Mouse (Mus musculus): ENCODE measurements around the gene Mtnr1a. TPM values are rescaled to one million over a fixed set of nuclear protein-coding genes. Genes with fewer than 3 reads are reported as not detected.

Gene Mtnr1a
- polyA plus RNA-seq, 1 experiment, result not detected

DNA sequence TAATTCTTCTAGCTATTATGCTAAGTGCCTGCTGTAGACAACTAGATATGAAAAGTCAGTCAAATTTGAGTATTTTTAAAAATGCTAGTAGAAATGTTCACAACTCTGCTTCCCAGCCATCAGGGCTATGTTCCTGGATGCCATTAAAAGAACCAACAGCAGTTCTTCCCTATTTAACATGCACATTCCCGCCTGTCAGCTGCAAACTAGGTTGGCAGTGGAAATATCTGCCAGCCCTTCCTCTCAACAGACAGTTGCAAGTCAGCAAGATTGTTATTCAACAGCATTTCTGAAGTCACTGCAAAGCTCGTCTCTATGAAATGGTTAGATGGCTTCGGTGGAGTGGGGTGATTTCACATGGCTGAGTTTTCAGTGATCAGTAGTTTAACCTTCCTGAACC lies 48.7 kb downstream of the Mtnr1a start:
- Histone ChIP-seq H3K79me2 (ENCODE audit: control insufficient read depth, insufficient read depth) (no peaks in the 10 kb centered on the region), H3K36me3 (ENCODE audit: control insufficient read depth, insufficient read depth) (no peaks in the 10 kb centered on the region), H3ac (ENCODE audit: control insufficient read depth, insufficient read length) (no peak overlapping the region), H3K4me3 (no peak overlapping the region), H3K27me3 (ENCODE audit: control insufficient read depth, insufficient read depth, insufficient read length) (no peaks in the 10 kb centered on the region), H3K4me2 (ENCODE audit: low read depth) (no peak overlapping the region)
- no peak for TF ChIP-seq SRF (IDR thresholded peaks at IDR 0.05; ENCODE audit: control insufficient read depth, insufficient read length, low read depth)
- no peak for TF ChIP-seq MYOG (IDR thresholded peaks at IDR 0.05; ENCODE audit: control insufficient read depth in 1 of 3, insufficient read depth in 1 of 3, insufficient read length in 2 of 3, low read depth in 2 of 3)
- TF ChIP-seq POLR2A (IDR thresholded peaks at IDR 0.05; ENCODE audit: insufficient read length, low read depth), result no peak
- TF ChIP-seq TCF12 (IDR thresholded peaks at IDR 0.05; ENCODE audit: insufficient read depth, poor library complexity, severe bottlenecking), result no peak
- TF ChIP-seq E2F4 (IDR thresholded peaks at IDR 0.05; ENCODE audit: insufficient read depth), result no peak
- no peak for TF ChIP-seq REST (IDR thresholded peaks at IDR 0.05; ENCODE audit: insufficient read depth, insufficient read length)
- no peak for TF ChIP-seq POLR2AphosphoS2 (IDR thresholded peaks at IDR 0.05; ENCODE audit: insufficient read length, low read depth)
- TF ChIP-seq MYOD1 (IDR thresholded peaks at IDR 0.05; ENCODE audit: control insufficient read depth in 1 of 3, insufficient read length in 2 of 3, low read depth in 2 of 3), result no peak
- TF ChIP-seq USF1 (IDR thresholded peaks at IDR 0.05; ENCODE audit: low read depth), result no peak
- no peak for TF ChIP-seq TCF3 (IDR thresholded peaks at IDR 0.05; ENCODE audit: insufficient read length, low read depth)
- TF ChIP-seq CEBPB (IDR thresholded peaks at IDR 0.05; ENCODE audit: insufficient read depth, poor library complexity, severe bottlenecking), result no peak
- no peak for TF ChIP-seq MAX (IDR thresholded peaks at IDR 0.05; ENCODE audit: low read depth)

DNA sequence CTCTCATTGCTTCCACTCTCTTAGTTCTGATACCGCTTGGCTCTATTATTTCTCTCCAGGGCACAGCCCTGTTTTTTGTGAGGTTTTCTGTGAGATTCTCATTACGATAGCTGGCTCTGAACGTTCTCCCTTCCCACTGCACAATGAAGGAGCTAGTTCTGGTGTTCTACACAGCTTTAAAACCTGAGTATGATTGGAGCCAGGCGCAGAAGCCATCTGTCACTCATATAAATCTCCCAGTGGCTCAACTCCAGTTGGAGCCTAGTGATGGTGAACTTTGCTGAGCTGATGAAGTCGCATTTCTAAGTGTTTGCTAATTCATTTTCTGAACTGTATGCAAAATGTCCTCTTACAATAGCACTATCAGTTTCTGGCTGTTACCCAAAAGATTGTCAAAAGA lies 56.7 kb downstream of the Mtnr1a start:
- Histone ChIP-seq H3K36me3 (ENCODE audit: control insufficient read depth, insufficient read depth) (no peaks in the 10 kb centered on the region), H3ac (ENCODE audit: control insufficient read depth, insufficient read length) (no peak overlapping the region), H3K79me2 (ENCODE audit: control insufficient read depth, insufficient read depth) (no peaks in the 10 kb centered on the region), H3K4me2 (ENCODE audit: low read depth) (no peak overlapping the region), H3K27me3 (ENCODE audit: control insufficient read depth, insufficient read depth, insufficient read length) (no peaks in the 10 kb centered on the region), H3K4me3 (no peak overlapping the region)
- TF ChIP-seq MYOD1 (IDR thresholded peaks at IDR 0.05; ENCODE audit: control insufficient read depth in 1 of 3, insufficient read length in 2 of 3, low read depth in 2 of 3), result no peak
- no peak for TF ChIP-seq TCF3 (IDR thresholded peaks at IDR 0.05; ENCODE audit: insufficient read length, low read depth)
- no peak for TF ChIP-seq TCF12 (IDR thresholded peaks at IDR 0.05; ENCODE audit: insufficient read depth, poor library complexity, severe bottlenecking)
- no peak for TF ChIP-seq POLR2AphosphoS2 (IDR thresholded peaks at IDR 0.05; ENCODE audit: insufficient read length, low read depth)
- TF ChIP-seq USF1 (IDR thresholded peaks at IDR 0.05; ENCODE audit: low read depth), result no peak
- no peak for TF ChIP-seq MAX (IDR thresholded peaks at IDR 0.05; ENCODE audit: low read depth)
- TF ChIP-seq CEBPB (IDR thresholded peaks at IDR 0.05; ENCODE audit: insufficient read depth, poor library complexity, severe bottlenecking), result no peak
- no peak for TF ChIP-seq MYOG (IDR thresholded peaks at IDR 0.05; ENCODE audit: control insufficient read depth in 1 of 3, insufficient read depth in 1 of 3, insufficient read length in 2 of 3, low read depth in 2 of 3)

Other genes starting within 250 kb of the Mtnr1a start
- 11.5 TPM for gene Fat1, start 133.7 kb upstream of the Mtnr1a start, polyA plus RNA-seq (2012; fragmentation: generic; extraction: Trizol)
- gene F11, start 192.9 kb downstream of the Mtnr1a start, polyA plus RNA-seq (2012; fragmentation: generic; extraction: Trizol), result not detected
- gene Klkb1, start 225.7 kb downstream of the Mtnr1a start, polyA plus RNA-seq (2012; fragmentation: generic; extraction: Trizol), result not detected
- not detected for gene Gm45753, start 239.3 kb downstream of the Mtnr1a start, polyA plus RNA-seq (2012; fragmentation: generic; extraction: Trizol)

Data from myocyte (in vitro differentiated cells).